Mouse (Mus musculus) ovary, adult 18-20 months (tissue): ENCODE measurements at regions not wholly inside any gene's neighbourhood (a gene's known extent, or its start where the extent isn't known, plus 50 kb on each side); places are given as distances from the start of the nearest gene placed in this dataset.

Experiments used
- DNase-seq: peaks from one replicate; pipeline ENCODE4 v3.0.0; 2022; ENCODE audit warnings: low spot score, mixed read lengths

DNA sequence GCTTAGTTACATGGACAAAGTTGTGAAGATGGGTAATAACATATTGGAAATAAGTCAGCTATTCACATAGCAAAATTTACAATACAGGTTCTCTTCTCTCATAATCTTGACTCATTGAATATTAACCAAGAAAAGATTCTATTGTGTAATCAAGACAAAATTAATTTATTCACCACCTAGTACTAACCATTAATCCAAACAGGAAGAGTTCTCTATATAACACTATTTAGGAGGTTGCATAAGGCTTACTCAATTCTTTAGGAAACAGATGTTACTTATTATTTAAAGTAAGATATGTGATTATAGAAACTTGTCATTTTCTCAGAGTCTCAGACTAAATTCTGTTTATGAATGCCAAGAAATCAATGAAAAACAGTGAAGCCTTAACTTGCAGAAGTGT, 600.4 kb upstream of the Tusc1 start:
- no peak for DNase-seq

GRCm38 (mm10) chr4:93927117-93927516, 591.8 kb upstream of the Tusc1 start:
- DNase-seq = no peak

GRCm38 (mm10) chr4:93924402-93924801, 589.1 kb upstream of the Tusc1 start:
- DNase-seq = no peak

- no peak for DNase-seq
These were observed 551.3 kb upstream of the Tusc1 start for GRCm38 (mm10) chr4:93886631-93887030.

DNA sequence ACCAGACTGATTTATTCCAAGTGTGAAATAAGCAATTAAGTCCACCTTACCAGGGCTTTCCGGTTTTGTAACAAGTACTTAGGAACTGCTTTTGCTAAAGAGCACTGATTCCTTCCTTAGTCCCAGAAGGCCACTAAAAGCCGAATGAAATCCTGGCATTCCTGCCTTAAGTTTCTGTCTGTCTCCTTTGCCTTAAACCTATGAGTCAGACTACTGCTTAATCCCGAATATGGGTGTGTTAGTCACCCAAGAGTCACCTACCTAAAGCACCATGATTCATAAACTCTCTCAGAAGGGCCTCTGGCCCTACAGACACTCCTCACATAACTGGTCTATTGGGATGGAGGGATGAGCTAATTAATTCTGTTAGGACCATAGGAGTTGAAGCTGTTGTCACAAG, 546.0 kb upstream of the Tusc1 start:
- DNase-seq = no peak

DNA sequence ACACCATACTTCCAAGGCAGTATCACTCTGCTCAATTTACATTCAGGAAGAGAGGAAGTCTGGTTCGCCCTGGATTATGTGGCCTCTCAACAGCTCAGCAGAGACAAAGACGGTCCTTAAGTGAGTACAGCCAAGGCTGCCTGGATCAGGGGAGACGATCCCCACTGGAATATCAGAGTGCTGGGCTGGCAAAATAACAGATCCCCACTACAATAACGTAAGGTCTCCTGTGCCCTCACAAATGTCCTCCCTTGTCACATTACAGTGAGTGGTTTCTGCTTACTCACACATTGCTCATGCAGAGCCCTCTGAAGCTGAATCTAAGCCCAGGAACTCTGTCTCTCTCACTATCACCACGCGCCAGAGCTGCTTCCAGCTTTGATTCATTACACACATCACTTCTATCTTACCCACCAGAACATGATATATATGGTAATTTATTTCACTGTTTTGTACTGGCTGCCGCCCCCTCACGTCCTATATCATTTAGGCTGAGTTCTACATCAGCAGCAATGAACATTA, 544.1 kb upstream of the Tusc1 start:
- no peak for DNase-seq

DNA sequence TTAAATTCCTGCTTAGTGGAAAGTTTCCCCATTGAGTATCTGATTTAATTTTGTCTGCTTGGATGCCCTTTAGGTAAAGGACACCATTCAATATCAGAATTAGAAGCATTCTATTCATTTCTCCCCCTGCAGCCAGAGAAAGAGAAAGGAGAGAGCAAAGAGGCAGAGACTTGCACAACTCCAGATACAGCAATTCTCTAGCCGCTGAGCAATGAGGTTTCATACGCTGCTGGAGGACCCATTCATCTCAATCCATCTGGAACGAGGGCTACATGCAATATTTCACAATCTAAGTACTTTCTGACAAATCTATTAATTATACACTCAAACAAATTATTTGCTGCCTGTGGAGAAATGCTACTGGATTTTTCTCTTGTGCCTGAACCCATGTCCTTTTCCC, 538.0 kb upstream of the Tusc1 start:
- no peak for DNase-seq

DNA sequence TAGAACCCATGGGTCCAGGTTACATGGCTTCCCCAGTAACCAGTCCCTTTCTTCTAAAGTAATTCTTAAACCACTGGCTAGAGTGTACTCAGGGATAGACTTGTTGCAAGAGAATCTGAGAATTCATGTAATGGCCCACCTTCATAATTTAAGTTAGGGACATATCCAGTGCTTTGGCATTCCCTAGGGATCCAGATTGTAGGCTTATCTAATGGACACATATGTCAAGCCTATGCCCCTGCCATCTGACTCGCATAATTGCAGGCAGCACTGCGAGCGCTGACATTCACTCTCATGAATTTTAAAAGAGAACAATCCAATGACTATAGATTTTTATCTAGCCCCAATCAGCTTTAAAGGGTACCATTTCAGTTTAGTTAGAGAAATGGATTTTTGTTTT, 518.1 kb upstream of the Tusc1 start:
- DNase-seq = no peak

- no peak for DNase-seq
These were observed 513.9 kb upstream of the Tusc1 start for GRCm38 (mm10) chr4:93849178-93849577.

DNA sequence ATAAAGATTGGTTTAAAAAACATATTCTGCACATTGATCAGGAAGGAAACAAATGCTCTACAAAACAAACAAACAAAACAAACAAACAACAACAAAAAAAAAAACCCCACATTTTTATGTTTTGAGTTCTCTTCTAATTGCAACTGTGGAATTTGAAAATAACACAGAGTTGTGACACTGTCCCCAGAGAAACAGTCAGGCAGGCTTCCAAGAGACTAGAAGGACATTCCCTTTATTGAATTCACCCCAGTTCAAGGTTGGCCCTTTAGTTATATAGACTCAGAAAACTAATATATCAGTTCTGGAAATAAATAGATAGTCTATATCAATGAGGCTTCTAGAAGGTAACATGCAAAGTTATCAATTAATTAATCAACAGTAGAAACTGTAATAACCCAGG, 495.4 kb upstream of the Tusc1 start:
- DNase-seq = no peak

- no peak for DNase-seq
These were observed 457.8 kb upstream of the Tusc1 start for GRCm38 (mm10) chr4:93793104-93793503.

GRCm38 (mm10) chr4:93790157-93790556, 454.8 kb upstream of the Tusc1 start:
- no peak for DNase-seq

DNA sequence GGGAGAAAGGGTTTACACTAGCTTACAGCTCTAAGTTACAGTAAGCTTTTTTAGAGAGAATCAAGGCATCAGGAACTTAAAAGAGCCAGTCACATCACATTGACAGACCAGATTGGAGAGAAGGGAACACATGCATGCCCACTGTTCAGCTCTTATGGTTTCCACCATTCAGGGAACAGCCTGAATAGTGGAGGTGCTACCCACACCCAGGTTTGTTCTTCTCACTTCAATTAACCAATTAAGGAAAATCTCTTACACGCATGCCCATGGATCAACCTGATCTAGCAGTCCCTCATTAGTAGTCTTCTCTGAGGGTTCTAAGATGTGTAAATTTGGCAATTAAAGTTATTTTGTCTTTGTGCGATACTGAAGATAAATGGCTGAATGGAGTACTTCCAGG, 419.2 kb upstream of the Tusc1 start:
- no peak for DNase-seq

DNA sequence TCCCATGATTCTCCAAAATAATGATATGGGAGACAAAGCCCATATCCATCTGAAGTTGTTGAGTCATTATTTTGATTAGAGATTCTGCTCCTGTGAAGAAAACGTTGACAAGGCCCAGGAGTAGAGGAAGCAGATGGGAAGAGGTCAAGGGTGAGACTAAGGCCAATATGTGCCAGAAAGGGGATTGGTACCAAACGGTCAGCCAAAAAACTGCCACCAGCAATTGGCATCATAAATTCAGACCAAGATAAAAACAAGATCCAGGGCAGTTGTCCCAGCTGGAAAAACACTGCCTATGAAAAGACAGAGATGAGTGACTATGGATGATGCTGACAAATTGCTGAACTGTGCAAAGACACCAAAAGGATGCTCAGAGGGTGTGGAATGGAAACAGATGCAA, 411.0 kb upstream of the Tusc1 start:
- no peak for DNase-seq

- DNase-seq = peak; percentile 50
These were observed 378.4 kb upstream of the Tusc1 start for GRCm38 (mm10) chr4:93713711-93714110.

DNA sequence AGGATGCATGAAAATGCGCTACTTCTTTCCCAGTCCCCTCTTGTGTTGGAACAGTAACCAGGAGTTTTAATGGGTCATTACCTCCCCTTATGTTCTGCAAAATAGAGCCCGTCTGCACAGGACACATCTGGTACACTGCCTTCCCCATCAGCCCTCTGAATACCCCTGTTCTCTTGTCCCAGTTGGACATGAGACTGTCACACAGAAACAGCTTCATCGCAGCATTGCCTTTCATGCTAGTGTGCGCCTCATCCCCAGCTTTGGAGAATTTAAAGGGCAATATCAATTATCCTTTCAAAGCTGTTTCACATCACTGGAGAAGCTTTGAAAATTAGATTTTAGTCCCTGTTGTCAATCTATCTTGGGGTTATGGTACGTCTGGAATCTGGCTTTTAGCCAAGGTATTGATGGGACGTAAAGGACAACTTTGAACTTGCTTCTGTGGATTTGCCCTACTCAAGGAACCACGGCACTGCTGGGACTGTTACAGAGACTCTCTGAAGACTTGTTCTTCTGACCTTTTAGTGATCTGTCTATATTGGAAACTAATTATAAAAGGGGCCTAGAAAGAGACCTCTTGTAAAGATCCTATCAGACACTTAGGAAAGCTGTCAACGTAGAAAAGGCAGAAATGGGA, 341.2 kb upstream of the Tusc1 start:
- DNase-seq = no peak

DNA sequence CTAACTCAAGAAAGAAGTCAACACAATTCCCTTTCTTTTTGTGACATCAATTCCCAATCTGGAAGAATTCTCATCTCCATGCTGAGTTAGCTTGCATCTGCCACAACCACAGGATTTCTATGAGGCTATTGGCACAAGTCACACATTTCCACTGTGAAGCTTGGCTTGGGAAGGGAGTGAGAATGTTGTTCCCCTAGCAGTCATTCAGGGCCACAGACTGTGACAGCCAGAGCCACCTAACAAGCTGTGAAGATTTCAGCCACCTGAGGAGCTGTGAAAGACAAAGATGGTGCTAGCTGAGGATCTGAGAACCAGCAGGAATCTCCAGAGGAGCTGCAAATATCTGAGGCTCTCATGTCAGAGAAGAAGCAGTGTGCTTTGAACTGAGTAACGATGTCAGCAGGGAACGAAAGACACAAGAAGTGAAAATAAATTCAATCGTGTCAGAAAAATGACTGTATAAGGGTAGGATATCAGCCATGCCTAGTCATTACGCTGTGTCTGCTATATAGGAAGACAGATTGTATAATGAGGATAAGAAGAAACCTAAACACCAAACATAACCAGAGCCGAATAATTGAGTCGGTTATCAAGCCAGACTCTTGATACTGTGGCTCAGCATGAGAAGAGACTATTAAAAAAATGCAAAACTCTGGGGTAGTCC, 340.6 kb upstream of the Tusc1 start:
- no peak for DNase-seq

DNA sequence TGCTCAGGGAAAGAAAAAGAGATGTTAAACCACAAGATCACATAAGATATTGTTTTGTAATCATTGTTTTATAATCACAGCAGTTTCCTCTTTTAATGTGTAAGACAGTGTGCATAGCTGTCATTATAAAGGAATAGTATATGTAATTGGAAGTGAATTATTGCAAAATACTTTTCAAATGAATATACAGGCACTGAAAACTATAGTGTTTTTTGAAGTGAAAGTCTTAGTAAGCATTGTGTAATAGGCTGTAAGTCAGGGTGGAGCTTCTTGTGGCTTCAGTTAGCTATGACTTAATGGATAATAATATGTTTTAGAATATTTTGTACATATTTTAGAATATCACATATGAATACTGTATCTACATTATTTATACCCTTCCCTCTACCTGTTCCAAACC, 333.7 kb upstream of the Tusc1 start:
- DNase-seq = no peak

DNA sequence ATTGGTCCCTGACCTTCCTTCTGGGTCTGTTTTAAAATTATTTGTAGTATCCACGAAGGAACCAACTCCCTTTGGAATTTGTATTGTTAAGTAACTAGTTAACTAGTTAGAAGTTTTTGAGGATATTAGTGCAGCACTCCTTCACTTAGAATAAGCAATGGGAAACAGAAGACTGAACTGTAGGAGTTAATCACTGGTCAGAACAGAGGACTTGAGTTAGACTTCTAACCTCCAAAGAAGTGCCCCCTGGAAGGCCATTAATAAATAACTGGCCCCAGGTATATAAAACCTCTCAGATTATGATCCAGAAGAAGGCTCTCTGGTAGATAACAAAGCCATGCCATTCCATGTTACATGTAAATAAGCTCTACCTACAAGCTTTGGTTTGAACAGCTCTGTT, 329.0 kb upstream of the Tusc1 start:
- DNase-seq = no peak

DNA sequence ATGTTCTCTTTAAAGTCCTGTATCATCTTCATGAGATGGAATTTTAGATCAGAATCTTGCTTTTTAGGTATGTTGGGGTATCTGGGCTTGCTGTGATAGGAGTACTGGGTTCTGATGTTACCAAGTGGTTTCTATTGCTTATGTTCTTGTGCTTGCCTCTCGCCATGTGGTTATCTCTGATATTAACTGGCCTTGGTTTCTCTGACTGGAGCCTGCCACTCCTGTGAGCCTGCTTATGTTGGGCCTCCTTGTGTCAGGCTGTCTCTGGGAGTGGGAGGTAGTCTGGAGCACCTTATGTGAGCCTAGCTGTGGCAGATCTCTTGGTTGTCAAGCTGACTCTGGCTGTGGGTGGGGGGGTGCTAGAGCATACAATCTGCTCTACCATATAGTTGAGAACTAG, 302.9 kb upstream of the Tusc1 start:
- no peak for DNase-seq

DNA sequence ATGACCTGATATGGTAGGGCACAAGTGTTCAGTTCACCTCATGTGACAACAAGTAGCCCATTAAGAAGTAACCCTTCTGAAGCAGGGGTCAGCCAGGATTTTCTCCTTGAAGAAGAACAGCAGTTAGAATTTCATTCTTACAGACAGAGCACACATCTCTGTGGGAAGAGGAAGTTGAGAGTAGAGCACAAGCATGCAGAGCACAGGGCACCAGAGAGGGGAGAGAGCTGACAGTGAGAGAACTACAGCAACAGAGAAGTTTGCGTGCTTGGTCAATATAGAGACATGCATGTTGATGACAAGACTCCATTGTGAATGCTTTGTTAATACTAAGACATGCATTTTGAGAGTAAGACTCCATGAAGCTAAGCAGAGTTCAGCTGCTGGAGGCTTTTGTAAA, 263.2 kb upstream of the Tusc1 start:
- DNase-seq = no peak

DNA sequence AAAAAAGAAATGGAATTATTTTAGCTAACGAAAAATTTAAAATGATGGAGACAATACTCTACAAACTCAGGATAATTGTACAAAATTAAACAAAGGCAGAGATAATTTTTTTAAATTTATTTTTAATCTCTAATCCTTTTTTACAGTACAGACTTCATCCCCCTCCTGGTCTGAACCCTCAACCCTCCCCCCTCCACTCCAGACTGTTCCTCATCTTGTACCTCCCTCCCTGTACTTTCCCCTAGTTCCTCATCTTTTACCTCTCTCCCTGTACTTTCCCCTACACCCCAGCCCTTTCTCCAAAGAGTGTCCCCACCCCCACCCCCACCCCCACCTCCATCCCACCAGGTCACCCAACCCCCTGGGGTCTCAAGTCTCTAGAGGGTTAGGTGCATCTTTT, 249.0 kb upstream of the Tusc1 start:
- no peak for DNase-seq

- no peak for DNase-seq
These were observed 248.5 kb upstream of the Tusc1 start for GRCm38 (mm10) chr4:93583670-93584303.

DNA sequence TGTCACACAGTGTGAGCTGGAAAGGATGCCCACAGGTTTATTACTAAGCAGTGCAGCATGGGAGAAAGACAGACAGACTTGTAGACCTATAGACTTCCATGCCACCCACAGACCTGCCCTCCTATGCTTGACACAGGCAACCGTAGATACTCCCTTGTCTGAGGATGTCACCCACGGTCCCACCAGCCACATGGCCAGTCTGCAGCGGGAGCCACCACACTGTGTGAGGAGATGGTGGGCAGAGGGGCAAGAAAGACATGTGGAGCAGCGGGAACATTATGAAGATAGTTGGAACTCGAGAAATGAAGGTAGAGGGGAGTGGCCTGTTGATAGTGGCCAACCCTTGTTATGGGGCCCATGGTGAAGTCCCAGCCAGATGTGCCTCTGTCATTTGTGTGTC, 244.0 kb upstream of the Tusc1 start:
- DNase-seq = no peak
